Mouse (Mus musculus): ENCODE data around the gene Tnnt2. TPM values are rescaled to one million over a fixed set of nuclear protein-coding genes. Genes with fewer than 3 reads are reported as not detected.

Gene Tnnt2
- 1.8 and 2.4 TPM in 2 replicates for polyA plus RNA-seq (2021; fragmentation: Nextera tagmentation)
- long read RNA-seq, experiment 1, partial matches to known transcripts = 2 of 2 reads
- long read RNA-seq, experiment 1, other reads (novel, unspliced or antisense) = 0 of 2 reads
- long read RNA-seq, experiment 2, partial matches to known transcripts = 0 of 1 reads
- long read RNA-seq, experiment 2, other reads (novel, unspliced or antisense) = 1 of 1 reads

DNA sequence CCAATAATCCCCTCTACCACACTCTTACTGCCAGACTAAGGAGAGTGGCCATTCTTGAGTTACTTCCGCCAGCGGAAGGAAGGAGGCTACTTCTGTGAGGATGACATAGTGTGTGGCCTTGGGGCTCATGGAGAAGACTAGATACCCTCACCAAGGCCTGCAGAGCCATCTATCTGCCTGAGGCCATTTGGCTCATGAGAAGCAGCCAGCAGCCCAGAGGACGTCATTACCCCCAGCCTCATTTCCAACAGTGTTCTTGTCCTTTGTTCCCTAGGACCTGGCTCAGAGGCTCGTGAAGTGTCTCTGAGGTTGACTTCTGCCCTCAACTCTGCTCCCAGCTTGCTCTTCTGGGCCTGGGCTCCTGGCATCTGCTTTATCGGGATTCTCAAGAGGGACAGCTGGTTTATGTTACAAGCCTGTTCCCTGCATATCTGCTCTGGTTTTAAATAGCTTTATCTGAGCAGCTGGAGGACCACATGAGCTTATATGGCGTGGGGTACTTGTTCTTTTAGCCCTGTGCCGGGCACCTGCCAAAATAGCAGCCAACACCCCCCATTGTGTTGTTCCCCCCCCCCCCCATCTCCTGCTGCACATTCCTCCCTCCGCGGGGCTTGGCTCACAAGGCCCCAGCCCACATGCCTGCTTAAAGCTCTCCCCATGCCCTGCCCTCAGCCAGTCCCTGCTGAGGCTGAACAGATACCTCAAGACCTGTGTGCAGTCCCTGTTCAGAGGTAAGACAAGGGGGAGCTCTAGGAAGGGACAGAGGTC is at the start of gene Tnnt2:
Tnnt2 (plus strand) TSS at position 639 of the 768 bp plus-strand sequence.

DNA sequence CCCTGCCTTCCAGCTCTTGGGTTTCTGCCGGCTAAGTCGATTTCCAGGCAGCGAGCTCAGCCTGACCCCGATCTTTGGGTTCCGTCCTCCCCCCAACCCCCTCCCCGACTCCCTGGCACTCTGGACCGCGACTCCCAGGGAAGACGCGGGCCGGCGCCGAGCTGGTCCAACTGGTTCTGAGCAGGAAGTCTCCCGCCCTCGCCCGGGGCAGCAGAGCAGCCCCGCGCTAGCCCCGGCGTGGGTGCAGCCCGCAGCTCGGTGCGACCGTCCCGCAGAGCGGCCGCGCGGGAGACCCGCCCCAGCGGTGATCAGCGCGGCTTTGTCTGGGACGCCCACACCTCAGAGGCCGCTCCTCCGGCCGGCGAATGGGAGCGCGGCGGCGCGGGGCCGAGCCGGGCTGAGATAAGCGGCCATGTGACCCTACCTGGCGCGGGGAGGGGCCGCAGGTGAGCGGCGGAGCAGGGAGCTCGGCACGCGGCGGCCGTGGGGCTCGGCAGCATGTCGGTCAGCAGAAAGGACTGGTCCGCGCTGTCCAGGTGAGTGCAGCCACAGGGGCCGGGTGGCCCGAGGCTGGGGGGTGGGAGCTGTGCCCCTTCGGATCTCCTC is 17.6 kb upstream of the Tnnt2 start, which contains the start of gene Lad1:
Lad1 (plus strand) TSS at position 118 of the 606 bp plus-strand sequence.

Other genes starting within 250 kb of the Tnnt2 start
- gene Nav1, start 229.1 kb upstream of the Tnnt2 start, polyA plus RNA-seq (2021; fragmentation: Nextera tagmentation) = 10.1 and 11.2 TPM in 2 replicates
- 96.6 and 129 TPM in 2 replicates for gene Csrp1, start 116.3 kb upstream of the Tnnt2 start, polyA plus RNA-seq (2021; fragmentation: Nextera tagmentation)
- 24.6 and 29.6 TPM in 2 replicates for gene Phlda3, start 70.2 kb upstream of the Tnnt2 start, polyA plus RNA-seq (2021; fragmentation: Nextera tagmentation)
- 8.6 and 8.7 TPM in 2 replicates for gene Tnni1, start 56.9 kb upstream of the Tnnt2 start, polyA plus RNA-seq (2021; fragmentation: Nextera tagmentation)
- 0.75 and 1.8 TPM in 2 replicates for gene Lad1, start 17.8 kb upstream of the Tnnt2 start, polyA plus RNA-seq (2021; fragmentation: Nextera tagmentation)
- gene Pkp1, start 82.9 kb downstream of the Tnnt2 start, polyA plus RNA-seq (2021; fragmentation: Nextera tagmentation) = not detected in 2 replicates
- 0.36 and 0.87 TPM in 2 replicates for gene Igfn1, start 170.0 kb downstream of the Tnnt2 start, polyA plus RNA-seq (2021; fragmentation: Nextera tagmentation)
- 103 and 105 TPM in 2 replicates for gene Tmem9, start 171.8 kb downstream of the Tnnt2 start, polyA plus RNA-seq (2021; fragmentation: Nextera tagmentation)
- gene Ascl5, start 214.4 kb downstream of the Tnnt2 start, polyA plus RNA-seq (2021; fragmentation: Nextera tagmentation) = 0.75 TPM in 1 of 2 replicates, not detected in the other
- gene Cacna1s, start 216.4 kb downstream of the Tnnt2 start, polyA plus RNA-seq (2021; fragmentation: Nextera tagmentation) = 0.46 and 0.94 TPM in 2 replicates